Mouse (Mus musculus) colon, adult 2 months (tissue): ENCODE data around the gene Resp18. TPM values are rescaled to one million over a fixed set of nuclear protein-coding genes. Genes with fewer than 3 reads are reported as not detected.

Experiments used
- polyA plus RNA-seq: library from polyadenylated mRNA; depleted of rRNA; stranded (reverse); fragments of >200 nt; gene quantifications from 2 replicates; pipeline ENCODE4 v1.2.3, GENCODE M21; 2012; rRNA removed

Gene Resp18
- polyA plus RNA-seq, result 12.2 and 18.9 TPM in 2 replicates

GRCm38 (mm10) chr1:75278228-75278627 lies at the start of gene Resp18:
TSS of gene Resp18 (minus strand) at chr1:75278415.

GRCm38 (mm10) chr1:75317241-75318201 lies 39.3 kb upstream of the Resp18 start, which contains the start of gene Dnpep:
TSS of gene Dnpep (minus strand) at chr1:75317990.

GRCm38 (mm10) chr1:75264091-75264880 lies 13.9 kb downstream of the Resp18 start, which contains the start of gene Ptprn:
TSS of gene Ptprn (minus strand) at chr1:75264502.

GRCm38 (mm10) chr1:75236117-75237050 lies 41.8 kb downstream of the Resp18 start, which contains the start of gene Dnajb2:
TSS of gene Dnajb2 (plus strand) at chr1:75236406.

GRCm38 (mm10) chr1:75231664-75232152 lies 46.5 kb downstream of the Resp18 start, which contains the start of gene A630095N17Rik:
TSS of gene A630095N17Rik (minus strand) at chr1:75232102.

Other genes starting within 250 kb of the Resp18 start
- gene Nhej1, start 153.2 kb downstream of the Resp18 start, polyA plus RNA-seq, result 1.5 and 3.2 TPM in 2 replicates
- 3.2 and 4.2 TPM in 2 replicates for gene Slc23a3, start 144.5 kb downstream of the Resp18 start, polyA plus RNA-seq
- 76.1 and 79.1 TPM in 2 replicates for gene Cnppd1, start 135.7 kb downstream of the Resp18 start, polyA plus RNA-seq
- 112 and 187 TPM in 2 replicates for gene Retreg2, start 135.6 kb downstream of the Resp18 start, polyA plus RNA-seq
- gene Zfand2b, start 109.8 kb downstream of the Resp18 start, polyA plus RNA-seq, result 87.5 and 101 TPM in 2 replicates
- gene Abcb6, start 98.0 kb downstream of the Resp18 start, polyA plus RNA-seq, result 52.0 and 58.9 TPM in 2 replicates
- gene Ankzf1, start 86.3 kb downstream of the Resp18 start, polyA plus RNA-seq, result 18.2 and 19.4 TPM in 2 replicates
- gene Atg9a, start 86.2 kb downstream of the Resp18 start, polyA plus RNA-seq, result 91.9 and 103 TPM in 2 replicates
- gene Glb1l, start 67.6 kb downstream of the Resp18 start, polyA plus RNA-seq, result 3.3 and 5.5 TPM in 2 replicates
- 166 and 233 TPM in 2 replicates for gene Stk16, start 67.6 kb downstream of the Resp18 start, polyA plus RNA-seq
- 93.3 and 109 TPM in 2 replicates for gene Tuba4a, start 58.5 kb downstream of the Resp18 start, polyA plus RNA-seq
- not detected in 2 replicates for gene A630095N17Rik, start 46.3 kb downstream of the Resp18 start, polyA plus RNA-seq
- 32.2 and 35.1 TPM in 2 replicates for gene Dnajb2, start 42.0 kb downstream of the Resp18 start, polyA plus RNA-seq
- gene Ptprn, start 13.9 kb downstream of the Resp18 start, polyA plus RNA-seq, result 12.7 and 13.4 TPM in 2 replicates
- 187 and 208 TPM in 2 replicates for gene Dnpep, start 39.6 kb upstream of the Resp18 start, polyA plus RNA-seq
- gene Des, start 81.9 kb upstream of the Resp18 start, polyA plus RNA-seq, result 766 and 827 TPM in 2 replicates
- 67.2 and 72.8 TPM in 2 replicates for gene Speg, start 96.9 kb upstream of the Resp18 start, polyA plus RNA-seq
- 167 and 216 TPM in 2 replicates for gene Gmppa, start 157.5 kb upstream of the Resp18 start, polyA plus RNA-seq
- 0.26 and 0.29 TPM in 2 replicates for gene Asic4, start 172.0 kb upstream of the Resp18 start, polyA plus RNA-seq
- 101 and 104 TPM in 2 replicates for gene Chpf, start 200.9 kb upstream of the Resp18 start, polyA plus RNA-seq
- gene Tmem198, start 201.1 kb upstream of the Resp18 start, polyA plus RNA-seq, result 4.9 and 6.0 TPM in 2 replicates
- gene Obsl1, start 228.0 kb upstream of the Resp18 start, polyA plus RNA-seq, result 13.4 and 13.8 TPM in 2 replicates
- gene Inha, start 228.7 kb upstream of the Resp18 start, polyA plus RNA-seq, result 7.9 and 8.0 TPM in 2 replicates
- gene Stk11ip, start 243.1 kb upstream of the Resp18 start, polyA plus RNA-seq, result 36.4 and 44.6 TPM in 2 replicates